Mouse (Mus musculus) ES-Bruce4 (cell line): ENCODE measurements around the gene 4930539E08Rik. TPM values are rescaled to one million over a fixed set of nuclear protein-coding genes. Genes with fewer than 3 reads are reported as not detected.

Experiments
- H3K27ac ChIP-seq: 2 replicates; pipeline ENCODE4 v1.5.1; 2012; ENCODE audit warnings: low read length, inconsistent platforms; ENCODE audit not compliant: insufficient read depth
- H3K27me3 ChIP-seq: 2 replicates; pipeline ENCODE4 v1.6.1; 2012; ENCODE audit warnings: mild to moderate bottlenecking, low read length, inconsistent platforms; ENCODE audit not compliant: control insufficient read depth, poor library complexity, insufficient read depth, severe bottlenecking
- H3K36me3 ChIP-seq: 2 replicates; pipeline ENCODE4 v1.6.1; 2012; ENCODE audit warnings: inconsistent platforms, mild to moderate bottlenecking, low read length, moderate library complexity; ENCODE audit not compliant: control insufficient read depth, poor library complexity, insufficient read depth, severe bottlenecking
- H3K4me1 ChIP-seq: one replicate; pipeline ENCODE4 v1.8.1; 2011; ENCODE audit warnings: low read length; ENCODE audit not compliant: control insufficient read depth, insufficient read depth
- H3K4me3 ChIP-seq: 2 replicates; pipeline ENCODE4 v1.5.1; 2011; ENCODE audit warnings: low read depth, mild to moderate bottlenecking, low read length
- H3K9ac ChIP-seq: 2 replicates; pipeline ENCODE4 v1.6.1; 2012; ENCODE audit warnings: low read depth, mild to moderate bottlenecking, inconsistent platforms; ENCODE audit not compliant: poor library complexity, severe bottlenecking
- H3K9me3 ChIP-seq: replicated peaks from 2 replicates; pipeline ENCODE4 v1.6.1; 2012; ENCODE audit warnings: mild to moderate bottlenecking, low read length, inconsistent platforms; ENCODE audit not compliant: control insufficient read depth, poor library complexity, insufficient read depth, severe bottlenecking
- CTCF ChIP-seq: IDR thresholded peaks from one replicate; pipeline ENCODE4 v1.8.1; 2011; ENCODE audit warnings: low read depth, low read length
- EP300 ChIP-seq: IDR thresholded peaks from 2 replicates; pipeline ENCODE4 v1.6.1; 2011; ENCODE audit warnings: low read depth, low read length; ENCODE audit not compliant: insufficient read depth
- POLR2A ChIP-seq: IDR thresholded peaks from one replicate; pipeline ENCODE4 v1.8.1; 2011; ENCODE audit warnings: low read length; ENCODE audit not compliant: insufficient read depth
- polyA plus RNA-seq: library from polyadenylated mRNA; stranded (reverse); fragments of >200 nt; gene quantifications from 2 replicates; pipeline ENCODE4 v1.2.4, GENCODE M21; 2011; ENCODE audit warnings: low read depth; ENCODE audit not compliant: missing spikeins, insufficient read depth, insufficient read length

Gene 4930539E08Rik
- polyA plus RNA-seq, 1 experiment: 1.5 TPM

DNA sequence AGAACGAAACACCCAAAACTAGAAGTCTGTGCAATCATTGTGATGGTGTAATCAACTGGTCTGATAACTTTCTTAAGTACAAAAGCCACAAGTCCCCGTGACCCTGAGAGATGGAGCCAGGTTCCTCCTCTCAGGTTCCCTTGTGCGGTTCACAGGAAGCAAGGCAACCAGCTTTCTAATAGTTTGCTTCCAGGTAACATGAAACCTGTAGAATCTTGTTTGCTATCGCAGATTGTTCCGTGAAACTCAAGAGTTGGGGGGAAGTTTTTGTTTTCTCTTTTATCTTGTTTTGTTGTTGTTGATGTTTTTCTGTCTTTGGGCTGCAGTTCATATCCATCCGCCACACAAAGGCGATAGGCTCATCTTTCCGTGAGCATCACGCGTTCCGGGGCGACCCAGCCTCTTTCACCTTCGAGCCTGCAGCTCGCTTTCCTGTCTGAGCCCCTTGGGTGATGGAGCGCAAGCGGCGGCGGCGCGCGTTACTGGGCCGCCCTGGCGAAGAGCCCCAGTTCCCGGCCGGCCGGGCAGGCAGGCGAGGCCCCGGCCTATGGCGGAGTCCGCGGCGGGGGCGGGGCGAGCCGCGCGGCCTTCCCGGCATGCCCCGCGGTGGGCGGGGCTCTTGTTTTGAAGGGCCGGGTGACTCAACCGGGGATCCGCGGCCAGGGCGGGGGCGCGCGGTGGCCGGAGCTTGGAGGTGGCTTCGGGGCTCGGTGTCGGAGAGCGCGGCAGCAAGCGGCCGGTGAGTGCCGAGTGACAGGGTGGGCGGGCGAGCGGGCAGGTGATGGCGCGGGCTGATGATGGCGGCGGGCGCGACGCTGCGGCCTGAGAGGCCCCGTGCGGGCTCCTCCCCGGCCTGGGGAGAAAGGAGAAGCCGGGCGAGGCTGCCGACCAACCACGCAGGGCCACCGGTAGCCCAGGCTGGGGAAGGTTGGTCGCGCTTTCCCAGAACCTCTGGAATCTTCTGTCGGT, 37.0 kb upstream of the 4930539E08Rik start, which contains the start of gene Kctd20:
Gene Kctd20, plus strand, starts transcription at position 120 of the 969 bp plus-strand sequence.
- Histone ChIP-seq H3K4me1 (peaks cover 2% of the 10 kb centered on the region), H3K27ac (peak within 1 kb of the TSS; percentile 74), H3K9ac (peak within 1 kb of the TSS; percentile 95), H3K9me3 (no peaks in the 10 kb centered on the region), H3K4me3 (peak within 1 kb of the TSS; percentile 99), H3K36me3 (no peaks in the 10 kb centered on the region), H3K27me3 (no peaks in the 10 kb centered on the region)
- TF ChIP-seq EP300 (no peak), POLR2A (peak; percentile 45)

DNA sequence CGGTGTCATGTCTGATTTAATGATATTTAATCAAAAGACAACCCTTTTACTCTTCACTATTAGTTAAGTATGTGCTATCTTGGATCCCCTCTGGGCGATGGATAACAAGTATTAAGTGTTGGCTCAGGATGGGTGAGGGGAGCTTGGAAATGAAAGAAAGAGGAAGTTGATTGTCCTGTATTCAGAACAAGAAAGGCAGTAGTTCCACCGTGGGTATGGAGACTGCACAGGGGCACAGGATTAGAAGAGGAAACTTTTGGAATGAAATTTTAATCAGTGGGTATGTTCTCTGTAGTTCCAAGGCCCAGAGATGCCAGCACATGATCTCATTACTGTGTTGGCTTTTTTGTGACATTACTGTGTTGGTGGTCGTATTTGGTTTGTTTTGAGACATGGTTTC, 35.6 kb upstream of the 4930539E08Rik start:
- Histone ChIP-seq H3K4me1 (peaks cover 2% of the 10 kb centered on the region), H3K4me3 (no peak overlapping the region), H3K9me3 (no peaks in the 10 kb centered on the region), H3K27ac (peak overlapping the region; percentile 45; the same call in 1 of the 2 replicates), H3K27me3 (no peaks in the 10 kb centered on the region), H3K36me3 (no peaks in the 10 kb centered on the region), H3K9ac (peak overlapping the region; percentile 95; the same call in 1 of the 2 replicates)
- no peak for TF ChIP-seq CTCF
- TF ChIP-seq EP300: no peak

DNA sequence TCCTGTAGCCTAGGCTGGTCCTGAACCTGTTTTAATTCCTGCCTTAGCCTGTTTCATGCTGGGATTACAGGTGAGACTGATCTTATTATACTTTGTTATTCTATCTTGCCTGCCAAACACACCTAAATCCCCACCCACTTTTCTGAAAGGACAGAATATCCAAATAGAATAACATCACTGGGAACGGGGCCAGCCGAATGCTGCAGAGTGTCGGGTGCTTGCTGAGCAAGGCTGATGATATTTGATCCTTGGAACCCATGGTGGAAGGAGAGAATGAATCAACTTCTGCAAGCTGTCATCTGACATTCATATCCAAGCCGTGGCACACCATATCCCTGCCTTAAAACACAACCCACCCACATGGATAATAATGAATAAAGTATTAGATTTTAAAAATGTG, 33.5 kb upstream of the 4930539E08Rik start:
- Histone ChIP-seq H3K4me1 (no peaks in the 10 kb centered on the region), H3K9me3 (no peaks in the 10 kb centered on the region), H3K27me3 (no peaks in the 10 kb centered on the region), H3K36me3 (no peaks in the 10 kb centered on the region), H3K4me3 (no peak overlapping the region), H3K9ac (no peak overlapping the region), H3K27ac (no peak overlapping the region)
- TF ChIP-seq CTCF: no peak
- TF ChIP-seq EP300: no peak
- TF ChIP-seq POLR2A: no peak

DNA sequence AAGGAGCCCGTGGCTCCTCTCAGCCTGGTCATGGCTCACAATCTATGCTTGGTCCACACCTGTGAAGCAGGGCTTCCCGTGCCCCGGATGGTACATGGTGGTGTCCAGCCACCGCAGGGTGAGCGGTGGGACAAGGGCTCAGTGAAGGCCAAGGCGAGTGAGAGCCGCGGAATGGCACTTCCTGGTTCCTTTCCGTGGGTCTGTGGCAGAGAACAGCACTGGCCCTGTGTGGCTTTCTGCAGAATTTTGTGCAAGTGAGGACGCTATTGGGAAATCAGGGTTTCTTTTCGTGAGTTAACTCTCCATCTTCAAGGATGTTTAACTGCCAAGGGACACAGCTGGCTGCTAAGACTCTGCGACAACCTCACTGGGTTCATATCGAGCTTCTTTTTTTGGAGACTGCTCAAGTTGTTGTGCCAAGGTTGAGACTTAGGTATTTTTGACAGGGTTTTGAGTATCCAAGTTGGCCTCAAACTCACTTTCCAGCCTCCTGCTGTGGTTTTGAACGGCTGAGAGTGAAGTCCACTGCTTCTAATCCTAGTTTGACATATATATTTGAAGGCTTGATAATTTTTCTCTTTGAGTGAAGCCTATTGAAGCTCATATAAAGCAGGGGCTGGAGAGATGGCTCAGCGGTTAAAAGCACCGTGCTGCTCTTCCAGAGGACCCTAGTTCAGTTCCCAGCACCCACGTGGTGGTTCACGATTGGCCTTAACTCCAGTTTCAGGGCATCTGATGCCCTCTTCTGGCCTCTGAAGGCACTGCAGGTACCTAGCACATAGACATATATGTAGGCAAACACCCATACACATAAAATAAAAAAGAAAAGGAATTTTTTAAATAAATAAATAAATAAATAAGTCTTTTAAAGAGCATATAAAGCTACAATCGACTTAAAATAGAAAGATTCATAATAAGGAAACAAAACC, 32.2 kb upstream of the 4930539E08Rik start:
- H3K4me1 ChIP-seq: no peaks in the 10 kb centered on the region
- no peaks in the 10 kb centered on the region for H3K36me3 ChIP-seq
- TF ChIP-seq CTCF: peak; percentile 37
- no peak for TF ChIP-seq POLR2A
- H3K27me3 ChIP-seq: no peaks in the 10 kb centered on the region
- no peaks in the 10 kb centered on the region for H3K9me3 ChIP-seq
- H3K4me3 ChIP-seq: no peak overlapping the region
- H3K9ac ChIP-seq: no peak overlapping the region
- no peak overlapping the region for H3K27ac ChIP-seq

DNA sequence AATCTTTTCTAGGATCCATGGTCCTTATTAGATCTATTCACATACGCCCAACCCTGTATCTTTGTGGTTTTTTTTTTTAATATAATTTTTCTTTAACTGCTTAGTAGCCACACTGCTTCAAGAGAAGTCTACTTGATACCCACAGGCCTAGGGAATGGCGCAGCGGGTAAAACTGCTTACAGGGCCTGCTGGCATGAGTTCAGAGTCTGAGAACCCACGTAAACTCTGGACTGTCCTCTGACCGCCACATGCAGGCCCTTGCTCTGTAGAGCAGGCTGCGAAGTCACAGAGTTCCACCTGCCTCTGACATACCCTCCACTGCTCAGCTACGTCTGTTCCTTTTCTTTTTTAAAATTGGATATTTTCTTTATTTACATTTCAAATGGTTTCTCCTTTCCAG, 29.4 kb upstream of the 4930539E08Rik start:
- Histone ChIP-seq H3K4me3 (no peak overlapping the region), H3K27ac (no peak overlapping the region), H3K36me3 (no peaks in the 10 kb centered on the region), H3K9me3 (peaks cover 7% of the 10 kb centered on the region; the same call in 1 of the 2 replicates), H3K27me3 (no peaks in the 10 kb centered on the region), H3K9ac (no peak overlapping the region), H3K4me1 (no peaks in the 10 kb centered on the region)
- TF ChIP-seq CTCF (no peak), EP300 (no peak), POLR2A (no peak)

DNA sequence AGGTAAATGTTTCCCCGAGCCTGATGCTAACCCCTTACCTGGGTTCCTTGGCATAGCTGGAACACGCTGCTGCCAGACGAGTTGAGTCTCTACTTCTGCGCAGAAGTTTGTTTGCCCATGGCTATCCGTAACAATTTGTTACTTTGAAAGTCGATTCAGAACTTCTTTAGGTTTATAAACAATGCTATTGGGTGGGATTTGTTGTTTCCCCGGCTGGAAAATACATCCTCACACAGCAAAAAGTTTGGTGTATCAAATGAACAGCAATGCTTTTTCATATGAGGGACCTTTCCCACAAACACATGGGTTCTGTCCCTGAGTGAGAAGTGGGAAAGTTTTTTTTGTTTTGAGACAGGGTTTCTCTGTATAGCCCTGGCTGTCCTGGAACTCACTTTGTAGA, 28.6 kb upstream of the 4930539E08Rik start, which contains the start of gene Pxt1:
Gene Pxt1, minus strand, starts transcription at position 101 of the 400 bp plus-strand sequence.
- no peak within 1 kb of the TSS for H3K27ac ChIP-seq
- H3K36me3 ChIP-seq: no peaks in the 10 kb centered on the region
- H3K4me1 ChIP-seq: no peaks in the 10 kb centered on the region
- no peak within 1 kb of the TSS for H3K4me3 ChIP-seq
- no peak for TF ChIP-seq CTCF
- TF ChIP-seq POLR2A: no peak
- TF ChIP-seq EP300: no peak
- H3K9ac ChIP-seq: no peak within 1 kb of the TSS
- H3K9me3 ChIP-seq: peaks cover 7% of the 10 kb centered on the region; the same call in 1 of the 2 replicates
- no peaks in the 10 kb centered on the region for H3K27me3 ChIP-seq
